Mouse (Mus musculus): ENCODE measurements around the gene Tcf19. TPM values are rescaled to one million over a fixed set of nuclear protein-coding genes. Genes with fewer than 3 reads are reported as not detected.

Gene Tcf19
- polyA plus RNA-seq (2012; ENCODE audit: insufficient read depth, low replicate concordance), result 16.3 and 17.5 TPM in 2 replicates

DNA sequence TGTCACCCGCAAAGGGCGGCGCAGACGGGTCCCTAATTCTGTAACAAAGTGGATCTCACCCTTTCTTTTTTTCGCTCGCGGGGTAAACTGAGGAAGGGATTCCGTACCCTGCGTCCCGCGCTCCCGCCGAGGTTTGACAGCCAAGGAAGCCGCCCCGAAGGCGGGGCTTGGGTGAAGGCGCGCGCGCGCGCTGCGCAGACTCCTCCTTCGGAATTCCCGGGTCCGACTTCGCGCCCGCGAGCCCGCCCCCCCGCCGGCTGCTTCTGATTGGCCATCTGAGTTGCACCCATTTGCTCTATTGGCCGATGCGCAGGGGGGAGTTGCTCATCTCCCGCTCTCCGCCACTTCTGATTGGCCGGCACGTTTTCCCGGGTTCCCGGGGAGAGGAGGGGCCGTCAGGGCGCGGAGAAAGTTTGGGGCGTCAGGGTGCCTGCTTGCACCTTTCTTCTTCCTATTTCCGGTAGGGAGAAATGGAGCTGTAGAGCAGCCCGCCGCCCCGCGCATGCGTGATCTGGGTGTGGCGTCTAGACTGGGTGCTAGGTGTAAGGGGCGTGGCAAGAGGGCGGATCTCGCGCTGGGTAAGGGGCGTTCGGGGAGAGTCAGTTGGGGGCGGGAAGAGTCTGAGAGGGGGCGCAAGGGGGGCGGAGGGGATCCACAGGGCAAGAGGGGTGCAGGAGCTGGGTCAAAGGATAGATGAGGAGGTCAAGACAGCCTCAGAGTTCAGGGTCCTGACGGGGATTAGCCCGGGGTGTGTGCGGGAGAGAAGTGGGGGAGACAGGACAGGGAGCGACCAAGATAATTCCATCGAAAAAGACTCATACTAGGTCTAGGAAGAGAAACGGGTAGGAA, at the start of gene Tcf19, which contains the start of gene Cchcr1:
TSS of gene Tcf19 (minus strand) at position 173 of the 849 bp plus-strand sequence.
TSS of gene Cchcr1 (plus strand) at position 449 of the 849 bp plus-strand sequence.
- Histone ChIP-seq H3K9me3 (no peaks in the 10 kb centered on the region), H3K4me1 (peaks cover 51% of the 10 kb centered on the region), H3K36me3 (replicated peaks; ENCODE audit: low read length) (peaks cover 25% of the 10 kb centered on the region), H3K4me3 (replicated peaks) (peak within 1 kb of the TSS; percentile 96), H3K27me3 (replicated peaks) (peaks cover 6% of the 10 kb centered on the region)
- no peak for TF ChIP-seq GATA1 (IDR thresholded peaks at IDR 0.05; ENCODE audit: borderline replicate concordance, low read length)
- TF ChIP-seq FLI1 (IDR thresholded peaks at IDR 0.05; ENCODE audit: low read length), result peak; percentile 31; the same call in 1 of the 2 replicates

DNA sequence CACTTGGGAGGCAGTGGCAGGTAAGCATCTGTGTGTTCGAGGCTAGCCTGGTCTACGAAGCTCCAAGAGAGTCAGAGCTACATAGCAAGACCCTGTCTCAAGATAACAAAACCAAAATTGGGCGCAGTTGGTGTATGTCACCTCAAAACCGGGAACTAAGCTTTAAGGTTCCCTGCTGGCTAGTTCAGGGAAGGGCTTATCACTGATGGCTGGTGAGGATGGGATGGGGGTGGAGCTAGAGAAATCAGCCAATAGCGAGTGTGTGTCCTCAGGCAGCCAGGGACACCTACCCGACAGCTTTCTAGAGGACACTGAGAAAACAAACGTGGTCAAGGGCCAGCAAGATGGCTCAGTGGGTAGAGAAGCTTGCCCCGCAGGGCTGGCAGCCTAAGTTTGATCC, 41.6 kb upstream of the Tcf19 start:
- H3K4me1 ChIP-seq, result no peaks in the 10 kb centered on the region; the same call in 1 of the 2 replicates
- no peak for TF ChIP-seq GATA1 (IDR thresholded peaks at IDR 0.05; ENCODE audit: borderline replicate concordance, low read length)
- no peak for TF ChIP-seq FLI1 (IDR thresholded peaks at IDR 0.05; ENCODE audit: low read length)
- no peak overlapping the region for H3K4me3 ChIP-seq (replicated peaks)
- H3K27me3 ChIP-seq (replicated peaks), result peaks cover 45% of the 10 kb centered on the region
- no peaks in the 10 kb centered on the region for H3K36me3 ChIP-seq (replicated peaks; ENCODE audit: low read length)
- H3K9me3 ChIP-seq, result peaks cover 30% of the 10 kb centered on the region

DNA sequence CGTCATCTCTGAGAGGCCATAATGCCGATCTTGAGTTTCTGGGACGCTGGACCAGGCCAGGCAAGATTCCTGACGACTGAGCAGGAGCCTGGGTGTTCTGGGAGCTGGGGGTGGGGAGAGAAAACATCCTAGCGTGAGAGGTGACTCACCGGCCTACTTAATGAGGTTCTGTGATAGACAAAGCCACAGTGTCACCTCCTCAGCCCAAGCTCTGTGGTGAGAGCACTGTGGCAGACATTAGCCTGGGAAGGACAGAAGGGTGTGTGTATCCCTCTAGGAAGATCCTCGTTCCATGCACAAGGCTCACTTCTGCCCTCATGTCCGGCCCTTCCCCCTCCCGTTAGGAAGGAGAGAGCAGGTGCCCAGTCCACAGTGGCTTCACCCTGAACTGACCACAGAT, 40.7 kb upstream of the Tcf19 start:
- Histone ChIP-seq H3K4me1 (no peaks in the 10 kb centered on the region; the same call in 1 of the 2 replicates), H3K27me3 (replicated peaks) (peaks cover 46% of the 10 kb centered on the region), H3K36me3 (replicated peaks; ENCODE audit: low read length) (no peaks in the 10 kb centered on the region), H3K4me3 (replicated peaks) (no peak overlapping the region), H3K9me3 (peaks cover 30% of the 10 kb centered on the region)
- no peak for TF ChIP-seq FLI1 (IDR thresholded peaks at IDR 0.05; ENCODE audit: low read length)

DNA sequence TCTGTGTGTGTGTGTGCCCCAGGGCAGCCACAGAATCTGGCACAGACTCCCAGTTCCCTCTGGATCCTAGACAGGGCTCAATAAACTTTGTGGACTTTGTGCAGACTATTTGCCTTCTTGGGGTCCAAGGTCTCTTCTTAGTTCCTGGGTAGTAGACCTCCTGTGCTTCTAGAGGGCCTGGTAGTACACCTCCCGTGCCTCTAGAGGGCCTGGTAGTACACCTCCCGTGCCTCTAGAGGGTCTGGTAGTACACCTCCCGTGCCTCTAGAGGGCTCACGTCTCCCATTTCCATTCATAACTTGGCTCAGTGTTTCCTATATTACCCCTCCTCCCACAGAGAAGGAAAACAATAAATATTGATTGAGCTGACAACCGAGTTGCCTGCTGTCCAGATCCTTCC, 40.2 kb upstream of the Tcf19 start:
- H3K9me3 ChIP-seq, result peaks cover 30% of the 10 kb centered on the region
- H3K4me1 ChIP-seq, result no peaks in the 10 kb centered on the region; the same call in 1 of the 2 replicates
- H3K4me3 ChIP-seq (replicated peaks), result no peak overlapping the region
- no peak for TF ChIP-seq GATA1 (IDR thresholded peaks at IDR 0.05; ENCODE audit: borderline replicate concordance, low read length)
- no peak for TF ChIP-seq FLI1 (IDR thresholded peaks at IDR 0.05; ENCODE audit: low read length)
- peaks cover 50% of the 10 kb centered on the region for H3K27me3 ChIP-seq (replicated peaks)
- H3K36me3 ChIP-seq (replicated peaks; ENCODE audit: low read length), result no peaks in the 10 kb centered on the region

DNA sequence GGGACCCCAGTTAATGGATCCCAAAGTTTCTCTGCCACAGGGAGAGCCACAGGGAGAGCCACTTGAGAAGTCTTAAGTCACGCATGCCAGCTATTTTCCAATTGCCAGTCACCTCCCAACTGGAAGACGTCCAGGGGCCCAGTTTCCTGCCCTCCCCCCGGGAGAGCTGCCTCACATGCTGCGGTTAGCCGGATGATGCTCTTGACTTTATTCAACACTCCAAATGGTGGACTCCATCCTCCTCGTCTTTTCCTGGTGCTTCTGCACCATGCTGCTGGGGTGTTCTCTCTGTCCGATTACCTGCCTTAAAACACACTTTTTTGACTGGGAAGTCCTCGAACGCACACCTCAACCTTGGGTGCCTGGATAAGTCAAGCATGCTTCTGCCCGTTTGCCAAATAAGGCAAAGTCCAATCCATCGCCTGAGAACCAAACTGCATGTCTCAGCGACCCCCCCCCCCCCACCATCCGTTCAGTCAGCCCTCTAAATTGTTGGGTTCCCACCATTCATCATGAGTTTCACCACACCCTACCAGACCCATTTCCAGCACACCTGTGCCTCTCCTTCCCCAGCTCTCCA, 39.7 kb upstream of the Tcf19 start:
- peaks cover 30% of the 10 kb centered on the region for H3K9me3 ChIP-seq
- H3K4me1 ChIP-seq, result no peaks in the 10 kb centered on the region; the same call in 1 of the 2 replicates
- H3K27me3 ChIP-seq (replicated peaks), result peaks cover 53% of the 10 kb centered on the region
- no peaks in the 10 kb centered on the region for H3K36me3 ChIP-seq (replicated peaks; ENCODE audit: low read length)
- H3K4me3 ChIP-seq (replicated peaks), result no peak overlapping the region
- TF ChIP-seq GATA1 (IDR thresholded peaks at IDR 0.05; ENCODE audit: borderline replicate concordance, low read length) (no peak), FLI1 (IDR thresholded peaks at IDR 0.05; ENCODE audit: low read length) (no peak)

DNA sequence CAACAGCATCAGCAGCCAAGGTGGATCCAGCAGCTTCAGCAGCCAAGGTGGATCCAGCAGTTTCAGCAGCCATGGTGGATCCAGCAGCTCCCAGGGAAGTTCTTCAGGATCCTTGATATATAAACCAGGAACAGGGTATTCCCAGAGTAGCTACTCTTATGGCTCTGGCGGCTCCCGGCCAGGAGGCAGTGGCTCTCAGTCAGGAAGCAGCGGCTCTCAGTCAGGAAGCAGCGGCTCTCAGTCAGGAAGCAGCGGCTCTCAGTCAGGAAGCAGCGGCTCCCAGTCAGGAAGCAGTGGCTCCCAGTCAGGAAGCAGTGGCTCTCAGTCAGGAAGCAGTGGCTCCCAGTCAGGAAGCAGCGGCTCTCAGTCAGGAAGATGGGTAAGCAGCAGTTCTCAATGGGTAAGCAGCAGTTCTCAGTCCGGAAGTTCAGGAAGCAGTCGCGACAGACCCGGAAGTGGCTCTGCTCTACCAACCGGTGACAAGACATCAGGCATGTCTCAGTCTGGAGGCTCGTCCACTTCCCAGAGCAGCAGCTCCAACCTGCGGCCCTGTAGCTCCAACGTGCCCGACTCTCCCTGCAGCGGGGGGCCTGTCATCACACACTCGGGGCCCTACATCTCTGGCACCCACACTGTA, 38.3 kb upstream of the Tcf19 start:
- Histone ChIP-seq H3K4me1 (no peaks in the 10 kb centered on the region; the same call in 1 of the 2 replicates), H3K4me3 (replicated peaks) (no peak overlapping the region), H3K36me3 (replicated peaks; ENCODE audit: low read length) (no peaks in the 10 kb centered on the region), H3K9me3 (peaks cover 30% of the 10 kb centered on the region), H3K27me3 (replicated peaks) (peaks cover 55% of the 10 kb centered on the region)
- TF ChIP-seq FLI1 (IDR thresholded peaks at IDR 0.05; ENCODE audit: low read length) (no peak), GATA1 (IDR thresholded peaks at IDR 0.05; ENCODE audit: borderline replicate concordance, low read length) (no peak)

DNA sequence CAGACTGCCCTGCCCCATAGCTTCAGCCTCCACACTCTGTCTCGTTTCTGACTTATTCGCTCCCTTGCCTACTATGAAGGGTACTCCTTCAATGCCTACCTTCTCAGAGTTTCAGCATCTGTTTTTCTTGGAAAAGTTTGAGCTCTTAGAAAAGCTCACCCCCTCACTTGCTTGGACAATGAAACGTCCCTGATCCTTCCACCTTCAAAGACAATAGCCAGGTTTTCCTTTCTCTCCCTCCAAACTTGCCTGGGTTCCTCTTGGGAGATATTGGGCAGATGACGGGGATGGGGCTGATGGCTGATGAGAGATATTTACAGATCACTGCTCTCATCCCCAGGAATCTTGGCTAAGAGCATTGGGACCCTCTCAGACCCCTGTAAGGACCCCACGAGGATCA, 37.7 kb upstream of the Tcf19 start:
- Histone ChIP-seq H3K4me3 (replicated peaks) (no peak overlapping the region), H3K4me1 (peaks cover 5% of the 10 kb centered on the region), H3K9me3 (peaks cover 30% of the 10 kb centered on the region), H3K27me3 (replicated peaks) (peaks cover 56% of the 10 kb centered on the region), H3K36me3 (replicated peaks; ENCODE audit: low read length) (no peaks in the 10 kb centered on the region)
- no peak for TF ChIP-seq GATA1 (IDR thresholded peaks at IDR 0.05; ENCODE audit: borderline replicate concordance, low read length)
- TF ChIP-seq FLI1 (IDR thresholded peaks at IDR 0.05; ENCODE audit: low read length), result no peak

DNA sequence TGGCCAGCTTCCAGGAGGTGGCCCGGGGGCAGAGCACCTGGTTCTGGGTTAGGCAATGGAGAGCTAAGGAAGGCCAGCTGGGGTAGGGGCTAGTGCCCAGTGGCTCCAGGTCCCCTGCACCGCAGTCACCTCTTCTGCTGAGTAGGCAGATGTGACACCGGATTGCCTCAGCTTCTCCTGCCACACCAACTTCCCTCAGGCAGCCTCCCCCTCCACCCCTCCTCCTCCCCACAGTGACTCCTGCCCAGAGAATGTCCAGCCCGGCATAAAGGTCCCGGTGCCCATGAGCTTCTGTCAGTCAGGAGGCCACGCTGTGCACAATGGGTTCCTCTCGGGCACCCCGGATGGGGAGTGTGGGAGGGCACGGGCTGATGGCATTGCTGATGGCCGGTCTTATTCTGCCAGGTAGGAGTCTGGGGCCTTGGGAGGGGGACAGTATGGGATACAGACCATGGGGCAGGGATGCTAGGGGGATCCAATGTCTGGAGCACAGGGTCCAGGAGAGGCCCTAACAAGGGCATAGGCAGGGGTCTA, 35.3 kb upstream of the Tcf19 start, which contains the start of gene Cdsn:
TSS of gene Cdsn (plus strand) at position 248 of the 534 bp plus-strand sequence.
- no peak for TF ChIP-seq GATA1 (IDR thresholded peaks at IDR 0.05; ENCODE audit: borderline replicate concordance, low read length)
- TF ChIP-seq FLI1 (IDR thresholded peaks at IDR 0.05; ENCODE audit: low read length), result no peak
- no peak within 1 kb of the TSS for H3K4me3 ChIP-seq (replicated peaks)
- H3K4me1 ChIP-seq, result peaks cover 7% of the 10 kb centered on the region
- H3K9me3 ChIP-seq, result peaks cover 30% of the 10 kb centered on the region
- peaks cover 67% of the 10 kb centered on the region for H3K27me3 ChIP-seq (replicated peaks)
- no peaks in the 10 kb centered on the region for H3K36me3 ChIP-seq (replicated peaks; ENCODE audit: low read length)

DNA sequence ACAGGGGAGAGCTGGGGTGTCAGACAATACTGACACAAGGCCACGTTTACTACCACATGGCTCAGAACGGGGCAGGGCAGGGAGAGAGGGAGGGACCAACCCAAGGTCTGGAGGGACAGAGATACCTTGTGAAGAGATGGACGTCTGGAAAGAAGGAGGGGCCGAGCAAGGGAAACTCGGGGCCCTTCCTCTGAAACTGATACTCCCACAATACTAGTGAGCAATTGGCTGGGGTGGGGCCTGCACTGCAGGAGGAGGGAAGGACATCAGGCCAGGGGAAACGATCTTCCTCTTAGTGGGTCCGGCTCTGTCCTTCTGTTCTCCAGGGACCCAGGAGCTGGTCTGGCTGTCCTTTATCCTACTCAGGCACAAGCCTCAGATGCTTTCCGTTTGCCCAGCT, 34.2 kb upstream of the Tcf19 start:
- peaks cover 72% of the 10 kb centered on the region for H3K27me3 ChIP-seq (replicated peaks)
- no peak for TF ChIP-seq GATA1 (IDR thresholded peaks at IDR 0.05; ENCODE audit: borderline replicate concordance, low read length)
- TF ChIP-seq FLI1 (IDR thresholded peaks at IDR 0.05; ENCODE audit: low read length), result no peak
- no peak overlapping the region for H3K4me3 ChIP-seq (replicated peaks)
- H3K36me3 ChIP-seq (replicated peaks; ENCODE audit: low read length), result no peaks in the 10 kb centered on the region
- H3K9me3 ChIP-seq, result peaks cover 19% of the 10 kb centered on the region
- H3K4me1 ChIP-seq, result peaks cover 7% of the 10 kb centered on the region

Measured in megakaryocyte, embryonic 14.5 days (primary cell).